Mouse (Mus musculus) ES-Bruce4 (cell line): ENCODE measurements at regions not wholly inside any gene's neighbourhood (a gene's known extent, or its start where the extent isn't known, plus 50 kb on each side); places are given as distances from the start of the nearest gene placed in this dataset.

ENCODE experiments used
- CTCF ChIP-seq: IDR thresholded peaks from one replicate; pipeline ENCODE4 v1.8.1; 2011; ENCODE audit warnings: low read depth, low read length
- EP300 ChIP-seq: IDR thresholded peaks from 2 replicates; pipeline ENCODE4 v1.6.1; 2011; ENCODE audit warnings: low read depth, low read length; ENCODE audit not compliant: insufficient read depth
- POLR2A ChIP-seq: IDR thresholded peaks from one replicate; pipeline ENCODE4 v1.8.1; 2011; ENCODE audit warnings: low read length; ENCODE audit not compliant: insufficient read depth

- TF ChIP-seq POLR2A (no peak), CTCF (no peak), EP300 (no peak)
Measured at GRCm38 (mm10) chr7:145008662-145009333, 69.1 kb upstream of the Ccnd1 start.
